Mouse (Mus musculus) thymus, adult 2 months (tissue): ENCODE data around the gene Calhm6. TPM values are rescaled to one million over a fixed set of nuclear protein-coding genes. Genes with fewer than 3 reads are reported as not detected.

Source experiments
- DNase-seq: peaks from one replicate; pipeline ENCODE4 v3.0.0; 2021
- H3K27ac ChIP-seq: fragments of 200-500 bp; 2 replicates; pipeline ENCODE4 v1.5.1; 2012; ENCODE audit warnings: low read length, control low read depth; ENCODE audit not compliant: control insufficient read depth, insufficient read depth
- H3K27me3 ChIP-seq: fragments of 200-500 bp; 2 replicates; pipeline ENCODE4 v1.6.1; 2012; ENCODE audit warnings: mild to moderate bottlenecking, low read length, moderate library complexity, mixed read lengths; ENCODE audit not compliant: control insufficient read depth, insufficient read depth
- H3K36me3 ChIP-seq: fragments of 200-500 bp; 2 replicates; pipeline ENCODE4 v1.6.1; 2012; ENCODE audit warnings: mild to moderate bottlenecking, low read length, moderate library complexity; ENCODE audit not compliant: control insufficient read depth, insufficient read depth
- H3K4me1 ChIP-seq: fragments of 200-500 bp; replicated peaks from 2 replicates; pipeline ENCODE4 v1.6.1; 2012; ENCODE audit warnings: low read length; ENCODE audit not compliant: control insufficient read depth, insufficient read depth
- H3K4me3 ChIP-seq: fragments of 200-500 bp; 2 replicates; pipeline ENCODE4 v1.5.1; 2012; ENCODE audit warnings: mild to moderate bottlenecking, low read length, control low read depth, moderate library complexity; ENCODE audit not compliant: control insufficient read depth, insufficient read depth
- CTCF ChIP-seq: fragments of 200-500 bp; IDR thresholded peaks from 2 replicates; pipeline ENCODE4 v1.5.1; 2012; ENCODE audit warnings: mild to moderate bottlenecking, control low read depth, low read length, moderate library complexity, borderline replicate concordance; ENCODE audit not compliant: control insufficient read depth, poor library complexity, insufficient read depth; ENCODE audit errors: extremely low read depth
- POLR2A ChIP-seq: fragments of 200-500 bp; IDR thresholded peaks from 2 replicates; pipeline ENCODE4 v1.6.1; 2012; ENCODE audit warnings: mild to moderate bottlenecking, low read length, control low read depth, moderate library complexity; ENCODE audit not compliant: control insufficient read depth, poor library complexity, insufficient read depth; ENCODE audit errors: extremely low read depth
- WGBS: fragments of 180-500 bp; shearing (Covaris S2); methylation state at CpG from one replicate; pipeline ENCODE4 v1.1.7; 2018; 5-methylcytosine and 5-hydroxymethylcytosine counted together
- polyA plus RNA-seq: library from polyadenylated mRNA; depleted of rRNA; stranded (reverse); fragments of >200 nt; gene quantifications from 2 replicates; pipeline ENCODE4 v1.2.3, GENCODE M21; 2012

Gene Calhm6
- polyA plus RNA-seq, 1 experiment, result 16.5 TPM

DNA sequence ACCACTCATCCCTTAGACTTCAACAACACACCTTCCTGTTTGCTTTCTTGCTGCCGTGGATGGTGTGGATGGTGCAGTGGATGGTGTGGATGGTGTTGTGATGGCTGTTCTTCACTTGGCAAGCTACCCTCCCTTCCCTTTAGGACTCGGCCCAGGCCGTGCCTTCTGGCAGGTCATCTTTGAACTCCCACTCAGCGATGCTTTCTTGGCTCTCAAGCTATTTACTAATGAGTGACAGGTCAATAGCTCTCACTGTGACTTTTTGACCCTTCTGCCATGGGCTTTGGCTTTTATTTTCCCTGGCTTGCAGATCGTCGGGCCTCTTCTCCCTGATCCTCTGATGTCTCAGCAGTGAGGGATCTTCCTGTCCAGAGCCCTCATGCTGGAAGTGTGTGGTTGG is 8.6 kb upstream of the Calhm6 start:
- no peak overlapping the region for H3K4me3 ChIP-seq
- H3K27me3 ChIP-seq, result no peaks in the 10 kb centered on the region
- TF ChIP-seq POLR2A (no peak), CTCF (no peak)
- H3K27ac ChIP-seq, result no peak overlapping the region
- DNase-seq, result no peak
- H3K36me3 ChIP-seq, result no peaks in the 10 kb centered on the region
- H3K4me1 ChIP-seq, result no peaks in the 10 kb centered on the region
- WGBS, result 92% methylated on average over 6 of the region's 6 CpGs

DNA sequence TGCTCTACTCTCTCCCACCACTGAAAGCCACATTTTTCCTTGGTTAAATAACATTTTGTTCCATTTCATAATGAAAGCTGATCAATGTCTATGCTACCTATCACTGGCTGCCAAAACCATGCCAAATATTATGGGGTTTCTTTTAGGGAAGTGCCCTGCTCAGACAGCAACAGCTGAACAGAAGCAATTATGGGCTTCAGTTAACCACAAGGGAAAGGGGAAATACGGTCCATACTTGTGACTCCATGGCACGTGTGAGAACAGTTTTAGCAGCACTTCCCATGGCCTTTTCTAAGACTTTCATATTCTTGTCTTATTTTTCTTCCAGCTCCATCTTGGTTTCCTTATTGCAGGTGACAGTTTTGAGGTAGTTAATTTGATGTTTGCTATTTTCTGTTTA is 3.6 kb upstream of the Calhm6 start:
- Histone ChIP-seq H3K36me3 (no peaks in the 10 kb centered on the region), H3K27ac (no peak overlapping the region), H3K4me3 (no peak overlapping the region), H3K27me3 (no peaks in the 10 kb centered on the region), H3K4me1 (peaks cover 2% of the 10 kb centered on the region)
- no peak for TF ChIP-seq CTCF
- no peak for TF ChIP-seq POLR2A
- no peak for DNase-seq
- WGBS, result 12% methylated on average over 2 of the region's 2 CpGs

DNA sequence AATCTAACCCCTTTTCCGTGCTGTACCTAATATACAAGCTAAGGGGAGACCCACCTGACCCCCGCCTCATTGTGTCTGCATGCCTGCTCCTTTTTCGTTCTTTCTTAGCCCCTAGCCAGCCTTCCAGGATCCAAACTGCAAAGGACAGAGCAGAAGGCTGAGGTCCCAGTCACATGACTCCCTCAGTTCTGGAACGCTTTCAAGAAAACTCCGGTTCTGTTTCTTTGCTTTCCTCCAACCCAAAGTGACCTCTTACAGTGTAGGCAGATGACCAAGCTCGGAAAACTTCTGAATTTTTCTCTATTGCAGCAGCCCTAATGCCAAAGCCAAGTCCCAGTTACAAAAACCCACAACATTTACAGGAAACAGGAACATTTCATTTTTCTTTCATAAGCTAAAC is 607 bp upstream of the Calhm6 start:
- H3K27ac ChIP-seq, result no peak overlapping the region
- no peak overlapping the region for H3K4me3 ChIP-seq
- H3K4me1 ChIP-seq, result peaks cover 2% of the 10 kb centered on the region
- no peak for DNase-seq
- H3K36me3 ChIP-seq, result no peaks in the 10 kb centered on the region
- TF ChIP-seq POLR2A, result no peak
- no peak for TF ChIP-seq CTCF
- WGBS, result 53% methylated on average over 6 of the region's 6 CpGs
- no peaks in the 10 kb centered on the region for H3K27me3 ChIP-seq

DNA sequence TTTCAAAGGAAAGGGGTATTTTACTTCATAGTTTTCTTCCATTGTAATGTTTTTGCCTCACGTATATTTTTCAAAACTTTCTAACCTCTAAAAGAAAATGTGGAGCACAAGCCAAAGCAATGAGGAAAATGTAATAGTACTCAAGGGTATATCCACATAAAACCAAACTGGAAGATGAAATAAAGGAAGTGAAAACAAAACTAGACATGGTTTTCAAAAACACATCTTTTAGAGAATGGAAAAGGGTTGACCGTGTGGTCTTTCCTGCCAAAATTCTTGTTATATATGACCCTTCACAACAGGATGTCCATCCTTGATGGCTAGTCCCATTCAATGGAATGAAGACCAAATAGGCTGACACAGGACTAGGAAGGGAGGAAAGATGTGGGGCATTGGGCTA is 9.4 kb downstream of the Calhm6 start:
- H3K36me3 ChIP-seq, result no peaks in the 10 kb centered on the region
- DNase-seq, result no peak
- no peaks in the 10 kb centered on the region for H3K27me3 ChIP-seq
- WGBS, result 72% methylated on average over 2 of the region's 2 CpGs
- H3K4me3 ChIP-seq, result no peak overlapping the region
- H3K27ac ChIP-seq, result no peak overlapping the region
- TF ChIP-seq POLR2A (no peak), CTCF (no peak)
- H3K4me1 ChIP-seq, result no peaks in the 10 kb centered on the region; the same call in 1 of the 2 replicates

DNA sequence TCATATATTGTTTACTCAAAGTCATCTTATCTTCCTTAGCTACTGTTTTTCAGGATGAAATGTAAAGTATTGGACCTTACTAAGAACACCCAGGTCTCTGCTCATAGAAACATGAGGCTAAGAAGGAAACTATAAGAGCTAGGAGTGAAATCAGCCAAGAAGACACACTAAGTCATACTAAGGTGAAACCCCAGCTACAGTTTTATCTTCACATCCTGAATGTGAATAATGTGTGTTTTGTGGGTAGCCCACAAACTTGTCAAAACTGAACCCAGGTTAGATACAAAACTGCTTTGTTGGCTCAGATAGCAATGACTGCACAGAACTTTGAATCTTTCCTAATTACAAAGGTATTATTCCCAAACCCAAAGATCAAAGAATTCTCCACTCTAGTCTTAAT is 10.0 kb downstream of the Calhm6 start:
- TF ChIP-seq CTCF (no peak), POLR2A (no peak)
- Histone ChIP-seq H3K36me3 (no peaks in the 10 kb centered on the region), H3K27me3 (no peaks in the 10 kb centered on the region), H3K27ac (no peak overlapping the region), H3K4me1 (no peaks in the 10 kb centered on the region; the same call in 1 of the 2 replicates), H3K4me3 (no peak overlapping the region)
- DNase-seq, result no peak

DNA sequence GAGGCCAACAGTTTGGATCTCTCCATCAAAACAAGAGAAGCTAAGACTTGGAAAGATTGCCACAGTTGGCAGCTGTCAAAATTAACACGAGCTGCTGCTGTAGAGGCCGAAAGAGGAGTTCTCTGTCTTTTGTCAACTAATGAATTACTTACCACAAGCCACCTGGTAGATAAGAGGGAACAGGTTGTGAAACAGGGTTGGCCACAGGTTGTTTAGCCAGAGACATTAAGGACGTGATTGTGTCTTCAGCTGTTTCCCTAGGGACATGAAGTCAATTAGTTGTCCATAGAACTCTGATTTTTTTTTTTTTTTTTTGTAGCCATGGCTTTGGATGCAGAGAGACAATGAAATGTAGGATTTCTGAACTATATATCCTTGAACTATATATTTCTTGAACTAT is 10.7 kb downstream of the Calhm6 start:
- Histone ChIP-seq H3K4me3 (no peak overlapping the region), H3K36me3 (no peaks in the 10 kb centered on the region), H3K4me1 (no peaks in the 10 kb centered on the region; the same call in 1 of the 2 replicates), H3K27me3 (no peaks in the 10 kb centered on the region), H3K27ac (no peak overlapping the region)
- TF ChIP-seq POLR2A (no peak), CTCF (no peak)
- 20% methylated on average over 3 of the region's 3 CpGs for WGBS
- no peak for DNase-seq
